Mouse (Mus musculus): ENCODE results near the gene Osbpl2.

Osbpl2 gene

GRCm38 (mm10) chr2:180104659-180105377 is 14.3 kb upstream of the Osbpl2 start:
- WGBS, result 6% methylated on average over 24 of the region's 24 CpGs

GRCm38 (mm10) chr2:180105441-180106190 is 13.5 kb upstream of the Osbpl2 start:
- 22% methylated on average over 8 of the region's 8 CpGs for WGBS

GRCm38 (mm10) chr2:180107081-180107480 is 12.0 kb upstream of the Osbpl2 start:
- WGBS, result 84% methylated on average over 4 of the region's 4 CpGs

- 70% methylated on average over 6 of the region's 6 CpGs for WGBS
Measured at GRCm38 (mm10) chr2:180108285-180108684, 10.8 kb upstream of the Osbpl2 start.

- 29% methylated on average over 17 of the region's 17 CpGs for WGBS
Measured at GRCm38 (mm10) chr2:180113909-180114890, 4.9 kb upstream of the Osbpl2 start.

GRCm38 (mm10) chr2:180115279-180115678 is 3.8 kb upstream of the Osbpl2 start:
- 36% methylated on average over 6 of the region's 6 CpGs for WGBS

- 40% methylated on average over 10 of the region's 10 CpGs for WGBS
Measured at GRCm38 (mm10) chr2:180116081-180116493, 3.0 kb upstream of the Osbpl2 start.

- 66% methylated on average over 8 of the region's 8 CpGs for WGBS
Measured at GRCm38 (mm10) chr2:180116741-180117484, 2.2 kb upstream of the Osbpl2 start.

GRCm38 (mm10) chr2:180117485-180118194 is 1.5 kb upstream of the Osbpl2 start:
- 19% methylated on average over 13 of the region's 13 CpGs for WGBS

- 1% methylated on average over 65 of the region's 68 CpGs for WGBS
Measured at GRCm38 (mm10) chr2:180119439-180120291, 559 bp downstream of the Osbpl2 start.

- WGBS, result 44% methylated on average over 5 of the region's 5 CpGs
Measured at GRCm38 (mm10) chr2:180120292-180120761, 1.2 kb downstream of the Osbpl2 start.

- WGBS, result 91% methylated on average over 2 of the region's 2 CpGs
Measured at GRCm38 (mm10) chr2:180124192-180124591, 5.1 kb downstream of the Osbpl2 start.

GRCm38 (mm10) chr2:180126195-180126594 is 7.1 kb downstream of the Osbpl2 start:
- 14% methylated on average over 4 of the region's 4 CpGs for WGBS

GRCm38 (mm10) chr2:180127675-180128074 is 8.6 kb downstream of the Osbpl2 start:
- 44% methylated on average over 1 of the region's 1 CpGs for WGBS

GRCm38 (mm10) chr2:180133231-180133630 is 14.1 kb downstream of the Osbpl2 start:
- WGBS, result 97% methylated on average over 4 of the region's 4 CpGs

GRCm38 (mm10) chr2:180133911-180134310 is 14.8 kb downstream of the Osbpl2 start:
- WGBS, result 90% methylated on average over 3 of the region's 3 CpGs

- 71% methylated on average over 5 of the region's 5 CpGs for WGBS
Measured at GRCm38 (mm10) chr2:180135414-180135813, 16.3 kb downstream of the Osbpl2 start.

GRCm38 (mm10) chr2:180146091-180146490 is 27.0 kb downstream of the Osbpl2 start:
- WGBS, result 88% methylated on average over 2 of the region's 2 CpGs

- WGBS, result 37% methylated on average over 6 of the region's 6 CpGs
Measured at GRCm38 (mm10) chr2:180147379-180147778, 28.3 kb downstream of the Osbpl2 start.

Data from cerebral cortex, adult 2 months (tissue).